8 mouse cellular contexts compared by ENCODE assay signal in genomic region chr14:19976421-19977270, GRCm38 (mm10). TPM values are rescaled to one million over a fixed set of nuclear protein-coding genes. Genes with fewer than 3 reads are reported as not detected.
DNase-seq lines count a peak whose midpoint lies in the region; ATAC-seq lines count a peak whose summit lies in the region.

No protein-coding gene starts in this region.

- DNase-seq in Muller cell, postnatal 12 days (ENCODE audit: inconsistent ontology term): peak; percentile 84
- peak; percentile 78 to 83 for DNase-seq in cerebellum, adult 18-20 months
- DNase-seq in forelimb bud, embryonic 11.5 days (ENCODE audit: low read depth, low spot score): peak; percentile 75
- DNase-seq in layer of hippocampus, adult 9-11 months: peak; percentile 83
- DNase-seq in lung, postnatal 10 days: peak; percentile 92
- DNase-seq in ovary, adult 18-20 months (ENCODE audit: low spot score): peak; percentile 57
- DNase-seq in thymus, postnatal 14 days: peak; percentile 56

- peak; percentile 83 to 86 for ATAC-seq in hematopoietic stem cell, adult 5-6 weeks (replicated peaks in 1 of 2; ENCODE audit: insufficient read depth in 1 of 2, low FRiP score in 2 of 2, low TSS enrichment in 1 of 2, low read depth in 1 of 2, poor library complexity in 2 of 2, severe bottlenecking in 2 of 2)

RNA-seq across cellular contexts. Expression of gene Gng2, which starts 0.8 kb away (rescaled TPM):
- total RNA-seq in hematopoietic stem cell, adult 5-6 weeks (2017): 67.2 and 72.2 TPM in 2 replicates

Comparison
In these comparisons a context has a peak if more than half of its experiments do, and no peak if none do; other contexts are left out.
1. Peak in every context shown above with its lines: DNase-seq and ATAC-seq.